Mouse (Mus musculus) ES-E14 (cell line): ENCODE results near the gene Smg8.

Experiments used
- MAFK ChIP-seq: IDR thresholded peaks from 2 replicates; pipeline ENCODE4 v1.6.1; 2014; ENCODE audit warnings: mild to moderate bottlenecking, low read depth, low read length, inconsistent platforms; ENCODE audit not compliant: insufficient read depth
- ZC3H11A ChIP-seq: IDR thresholded peaks from 2 replicates; pipeline ENCODE4 v1.6.1; 2012; ENCODE audit warnings: low read depth, mild to moderate bottlenecking, inconsistent platforms, low read length, borderline replicate concordance

DNA sequence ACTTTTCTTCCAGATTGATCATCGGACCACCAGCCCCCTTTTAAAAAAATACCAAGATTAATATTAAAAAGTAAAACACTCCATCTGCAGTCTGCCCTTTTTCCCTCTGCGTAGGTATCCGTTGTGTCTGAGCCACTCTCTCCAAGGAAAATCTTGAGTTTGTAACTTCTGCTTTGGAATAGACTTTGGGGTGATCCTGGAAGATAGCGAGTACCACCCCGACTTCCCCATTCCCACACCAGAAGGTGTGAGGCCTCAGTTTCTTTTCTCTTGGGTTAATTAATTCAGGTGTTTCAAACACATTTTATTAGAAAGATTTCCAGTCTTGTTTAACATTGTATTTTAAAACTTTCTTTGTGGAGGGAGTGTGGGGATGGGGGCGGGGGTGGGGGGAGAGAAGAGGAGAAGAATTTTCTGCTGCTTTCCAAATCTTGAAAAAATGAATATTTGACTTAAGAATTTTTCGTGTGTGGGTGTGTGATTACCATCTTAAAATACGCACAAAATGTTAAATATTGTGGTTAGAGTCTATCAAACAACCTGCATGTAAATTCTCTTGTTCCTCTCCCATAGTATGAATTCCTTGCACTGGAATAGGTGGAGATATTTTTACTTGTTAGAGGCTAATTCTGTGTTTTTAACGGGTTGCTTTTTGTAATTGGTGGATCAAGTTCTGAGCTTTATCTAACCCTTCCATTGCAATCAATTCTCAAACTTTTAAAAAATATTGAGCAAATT is 23.8 kb upstream of the Smg8 start:
- TF ChIP-seq ZC3H11A (no peak), MAFK (no peak)
